Mouse (Mus musculus) frontal cortex, postnatal 14 days (tissue): Measurements from ENCODE around the gene Osm.

Experiments used
- DNase-seq, 2 experiments: peaks; one replicate each; pipeline ENCODE4 v3.0.0; 2022; ENCODE audit warnings: low spot score in 2 of 2

Osm gene

DNA sequence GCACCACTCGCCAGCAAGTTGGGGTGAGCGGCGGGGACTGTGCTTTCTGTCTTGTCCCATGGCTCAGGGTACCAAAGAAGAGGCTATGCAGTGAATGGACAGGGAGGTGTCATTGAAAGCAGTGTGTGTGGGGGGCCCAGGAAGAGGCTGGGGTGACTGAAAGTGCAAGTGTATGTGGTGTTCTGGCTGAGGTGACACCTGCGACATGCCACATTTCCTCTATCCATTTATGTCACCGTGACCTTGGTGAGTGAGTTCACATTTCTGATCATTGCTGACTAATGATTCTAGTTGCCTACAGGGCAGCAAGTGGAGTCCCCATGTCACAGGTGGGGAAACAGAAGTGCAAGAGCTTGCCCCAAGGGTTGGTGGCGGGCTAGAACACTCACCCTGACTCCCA lies 32.3 kb downstream of the Osm start:
- DNase-seq = no peak

- no peak for DNase-seq
These were observed 34.7 kb downstream of the Osm start for GRCm38 (mm10) chr11:4270744-4271459.

- no peak for DNase-seq
These were observed 35.3 kb downstream of the Osm start for GRCm38 (mm10) chr11:4271544-4271943.

DNA sequence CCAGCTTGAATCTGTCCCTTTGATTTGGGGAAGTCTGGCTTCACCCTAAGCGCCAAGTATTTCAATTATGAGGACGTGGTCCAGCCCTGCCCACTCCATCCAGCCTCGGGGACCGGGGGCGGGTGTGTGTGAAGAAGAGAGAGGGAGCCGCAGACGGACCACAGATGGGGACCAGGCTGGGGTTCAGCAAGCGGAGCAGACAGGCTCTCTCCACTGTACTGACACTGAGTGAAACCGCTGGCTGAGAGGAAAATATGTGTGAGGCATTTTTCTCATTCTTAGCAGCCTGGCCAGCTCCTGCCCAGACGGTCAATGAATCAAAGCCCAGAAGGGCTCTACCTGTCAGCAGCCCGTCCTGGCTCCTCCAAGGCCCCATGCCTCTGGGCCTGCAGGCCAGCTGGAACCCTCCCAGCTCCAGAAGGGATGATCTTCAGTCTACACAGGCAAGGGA lies 40.2 kb downstream of the Osm start:
- DNase-seq = no peak

DNA sequence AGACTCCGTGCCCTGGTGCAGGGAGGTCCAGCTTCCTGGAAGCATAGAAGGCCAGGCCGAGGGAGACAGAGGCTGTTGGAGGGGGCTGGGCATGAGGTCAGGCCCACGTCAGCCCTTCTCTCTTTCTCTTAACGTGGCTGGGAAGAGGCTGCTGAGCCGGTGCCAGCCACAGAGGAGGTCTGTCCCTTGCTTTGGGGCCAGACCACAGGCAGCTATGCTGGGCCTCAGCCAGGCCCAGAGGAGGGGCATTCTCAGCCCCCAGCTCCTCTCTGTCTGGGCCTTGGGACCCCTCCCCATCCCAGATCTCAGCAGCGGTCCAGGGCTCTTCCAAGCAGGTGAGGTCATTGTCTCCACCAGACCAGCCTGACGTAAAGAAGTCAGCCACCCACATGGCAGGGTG lies 43.7 kb downstream of the Osm start:
- DNase-seq = no peak

DNA sequence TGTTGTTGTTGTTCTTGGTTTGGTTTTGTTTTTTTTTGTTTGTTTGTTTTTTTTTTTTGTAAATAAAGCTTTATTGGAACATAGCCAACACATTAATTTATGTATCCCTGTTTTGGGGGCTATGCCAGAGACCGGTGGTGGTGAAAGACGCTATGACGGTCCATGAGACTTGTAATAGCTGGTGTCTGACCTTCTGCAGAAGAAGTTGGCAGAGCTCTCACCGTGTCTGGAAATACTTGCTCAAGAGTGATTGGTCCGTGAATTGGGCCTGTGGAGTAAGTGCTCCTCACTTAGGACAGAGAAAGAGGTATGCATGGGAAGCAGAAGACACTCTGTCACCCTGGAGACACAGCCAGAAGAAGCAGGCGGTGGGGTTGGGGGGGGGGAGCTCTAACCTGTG lies 45.6 kb downstream of the Osm start:
- no peak for DNase-seq

DNA sequence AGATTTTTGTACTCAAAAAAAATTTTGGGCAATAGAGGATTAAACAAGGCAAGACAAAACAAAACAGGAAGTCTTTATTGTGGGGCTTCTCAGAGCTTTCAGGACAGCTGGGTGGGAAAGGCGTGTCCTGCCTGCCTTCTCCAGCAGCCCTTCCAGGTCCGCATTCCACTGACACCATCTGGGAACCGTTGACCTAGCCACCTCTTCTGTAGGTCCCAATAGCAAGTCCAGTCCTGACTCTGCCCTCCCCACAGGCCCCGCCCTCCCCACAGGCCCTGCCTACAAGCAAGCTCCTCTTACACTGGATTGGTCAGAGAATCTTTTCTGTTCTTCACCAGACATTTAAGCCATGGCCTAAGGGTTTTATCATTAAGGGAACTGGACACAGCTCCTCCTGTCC lies 47.4 kb downstream of the Osm start:
- DNase-seq = no peak

DNA sequence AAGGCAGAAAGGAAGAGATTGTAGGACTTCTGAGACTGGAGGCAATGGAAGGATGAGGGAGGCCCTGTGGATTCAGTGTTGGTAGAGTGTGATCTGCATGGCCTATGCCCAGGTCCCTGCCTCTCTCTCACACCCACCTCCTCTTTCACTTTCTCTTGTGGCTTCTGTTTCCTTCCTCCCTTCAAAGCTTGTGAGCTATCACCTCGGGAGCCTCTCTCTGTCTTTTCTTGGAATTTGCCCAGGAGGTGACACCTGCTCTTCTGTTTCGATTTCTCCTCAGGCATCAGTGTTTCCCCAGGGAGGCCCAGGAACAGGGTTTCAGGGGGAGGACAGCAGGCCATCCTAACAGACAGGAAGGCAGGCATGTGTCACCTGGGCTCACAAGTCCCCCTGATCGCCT lies 53.1 kb downstream of the Osm start:
- DNase-seq = no peak
